Mouse (Mus musculus) lung, adult 2 months (tissue): ENCODE measurements around the gene Rsbn1l.

Experiments used
- CTCF ChIP-seq: fragments of 200-500 bp; IDR thresholded peaks from 2 replicates; pipeline ENCODE4 v1.5.1; 2011; ENCODE audit warnings: mild to moderate bottlenecking, low read length, control low read depth; ENCODE audit not compliant: insufficient read depth
- POLR2A ChIP-seq: fragments of 200-500 bp; IDR thresholded peaks from 2 replicates; pipeline ENCODE4 v1.6.1; 2011; ENCODE audit warnings: low read depth, mild to moderate bottlenecking, control low read depth, low read length, borderline replicate concordance; ENCODE audit errors: extremely low read depth

GRCm38 (mm10) chr5:20997555-20997954, 41.4 kb upstream of the Rsbn1l start:
- TF ChIP-seq CTCF (no peak), POLR2A (no peak)
